Mouse (Mus musculus): ENCODE results near the gene Hnrnph2. TPM values are rescaled to one million over a fixed set of nuclear protein-coding genes. Genes with fewer than 3 reads are reported as not detected.

The Hnrnph2 gene
- total RNA-seq, 2 experiments from 2014 or later: 149 to 161 TPM

GRCm38 (mm10) chrX:134585103-134586002 lies 15.6 kb upstream of the Hnrnph2 start, which contains the start of gene Rpl36a:
Rpl36a (plus strand) TSS chrX:134585654.
- Histone ChIP-seq H3K4me3 (peak within 1 kb of the TSS; percentile 51), H3K27ac (peak within 1 kb of the TSS; percentile 67)
- DNase-seq (ENCODE audit: extremely low spot score in 1 of 2, low spot score in 2 of 2): peak; percentile 87
- intact Hi-C loops (cut with DNase I): loop anchor here (5.0 to 10.0 kb wide), 2 partner anchors 43 to 521 kb away; partner anchors contain the start of gene Timm8a1
- peak; percentile 75 for TF ChIP-seq CTCF (IDR thresholded peaks at IDR 0.05)

GRCm38 (mm10) chrX:134586447-134586846 lies 14.5 kb upstream of the Hnrnph2 start:
- no peak overlapping the region for H3K27ac ChIP-seq

GRCm38 (mm10) chrX:134588261-134588660 lies 12.7 kb upstream of the Hnrnph2 start:
- Histone ChIP-seq H3K27ac (no peak overlapping the region), H3K4me3 (no peak overlapping the region)
- TF ChIP-seq CTCF (IDR thresholded peaks at IDR 0.05): no peak; the same call in 1 of the 2 replicates
- intact Hi-C loops (cut with DNase I): loop anchor here (5.0 to 10.0 kb wide), 2 partner anchors 46 to 523 kb away; partner anchors contain the start of gene Timm8a1
- DNase-seq (ENCODE audit: extremely low spot score in 1 of 2, low spot score in 2 of 2): no peak

More at GRCm38 (mm10) chrX:134586447-134586846, 14.5 kb upstream of the Hnrnph2 start:
- peak overlapping the region; percentile 51 for H3K4me3 ChIP-seq
- intact Hi-C loops (cut with DNase I): loop anchor here (5.0 to 10.0 kb wide), 2 partner anchors 44 to 522 kb away; partner anchors contain the start of gene Timm8a1
- no peak for DNase-seq (ENCODE audit: extremely low spot score in 1 of 2, low spot score in 2 of 2)
- no peak for TF ChIP-seq CTCF (IDR thresholded peaks at IDR 0.05)

- no peak for TF ChIP-seq CTCF (IDR thresholded peaks at IDR 0.05)
- H3K27ac ChIP-seq: no peak overlapping the region
- DNase-seq (ENCODE audit: extremely low spot score in 1 of 2, low spot score in 2 of 2): no peak
- intact Hi-C loops (cut with DNase I): loop anchor here (5.0 to 10.0 kb wide), 2 partner anchors 47 to 524 kb away; partner anchors contain the start of gene Timm8a1
- no peak overlapping the region for H3K4me3 ChIP-seq
Measured at GRCm38 (mm10) chrX:134588997-134589396, 12.0 kb upstream of the Hnrnph2 start.

GRCm38 (mm10) chrX:134589836-134590235 lies 11.1 kb upstream of the Hnrnph2 start:
- no peak overlapping the region for H3K27ac ChIP-seq
- intact Hi-C loops (cut with DNase I): loop anchor here (5.0 to 10.0 kb wide), 2 partner anchors 48 to 525 kb away; partner anchors contain the start of gene Timm8a1
- no peak for DNase-seq (ENCODE audit: extremely low spot score in 1 of 2, low spot score in 2 of 2)
- TF ChIP-seq CTCF (IDR thresholded peaks at IDR 0.05): no peak
- H3K4me3 ChIP-seq: no peak overlapping the region

GRCm38 (mm10) chrX:134599922-134600565 lies 935 bp upstream of the Hnrnph2 start:
- no peak for DNase-seq (ENCODE audit: extremely low spot score in 1 of 2, low spot score in 2 of 2)
- intact Hi-C loops (cut with DNase I): no loop called here
- no peak for TF ChIP-seq CTCF (IDR thresholded peaks at IDR 0.05)
- Histone ChIP-seq H3K27ac (peak overlapping the region; percentile 60; the same call in 1 of the 2 replicates), H3K4me3 (peak overlapping the region; percentile 52)

- H3K27ac ChIP-seq: peak overlapping the region; percentile 98
- DNase-seq (ENCODE audit: extremely low spot score in 1 of 2, low spot score in 2 of 2): peak in 1 of 2 experiments; percentile 39
- no peak; the same call in 1 of the 2 replicates for TF ChIP-seq CTCF (IDR thresholded peaks at IDR 0.05)
- peak overlapping the region; percentile 52 for H3K4me3 ChIP-seq
- intact Hi-C loops (cut with DNase I): no loop called here
Measured at GRCm38 (mm10) chrX:134601380-134602120, 571 bp downstream of the Hnrnph2 start.

- intact Hi-C loops (cut with DNase I): loop anchor here (2.0 to 5.0 kb wide), 3 partner anchors 109 to 323 kb away; no protein-coding TSS in a partner anchor
- TF ChIP-seq CTCF (IDR thresholded peaks at IDR 0.05): peak; percentile 62
- Histone ChIP-seq H3K4me3 (no peak overlapping the region), H3K27ac (no peak overlapping the region)
- no peak for DNase-seq (ENCODE audit: extremely low spot score in 1 of 2, low spot score in 2 of 2)
Measured at GRCm38 (mm10) chrX:134609472-134609871, 8.5 kb downstream of the Hnrnph2 start.

- intact Hi-C loops (cut with DNase I): loop anchor here (5.0 kb wide), 1 partner anchor 196 kb away; the partner anchor contains the start of gene Armcx2
- TF ChIP-seq CTCF (IDR thresholded peaks at IDR 0.05): no peak
- no peak for DNase-seq (ENCODE audit: extremely low spot score in 1 of 2, low spot score in 2 of 2)
- Histone ChIP-seq H3K4me3 (no peak overlapping the region), H3K27ac (no peak overlapping the region)
Measured at GRCm38 (mm10) chrX:134610984-134611383, 10.0 kb downstream of the Hnrnph2 start.

- intact Hi-C loops (cut with DNase I): loop anchor here (2.0 to 5.0 kb wide), 2 partner anchors 74 to 195 kb away; partner anchors contain the start of genes Armcx2 and Armcx4
- no peak for DNase-seq (ENCODE audit: extremely low spot score in 1 of 2, low spot score in 2 of 2)
- peak overlapping the region; percentile 45; the same call in 1 of the 2 replicates for H3K27ac ChIP-seq
Measured at GRCm38 (mm10) chrX:134612285-134612959, 11.4 kb downstream of the Hnrnph2 start.

More at GRCm38 (mm10) chrX:134612285-134612959, 11.4 kb downstream of the Hnrnph2 start:
- peak overlapping the region; percentile 45 for H3K4me3 ChIP-seq
- TF ChIP-seq CTCF (IDR thresholded peaks at IDR 0.05): no peak
